Mouse (Mus musculus) heart, adult 2 months (tissue): ENCODE measurements around the gene Kalrn.

Experiments used
- CTCF ChIP-seq: fragments of 200-600 bp; IDR thresholded peaks from 2 replicates; pipeline ENCODE4 v1.8.1; 2022; ENCODE audit warnings: antibody characterized with exemption, mild to moderate bottlenecking, moderate library complexity
- EP300 ChIP-seq: fragments of 200-500 bp; IDR thresholded peaks from 2 replicates; pipeline ENCODE4 v1.6.1; 2011; ENCODE audit warnings: low read depth, low read length, control low read depth; ENCODE audit not compliant: insufficient read depth
- POLR2A ChIP-seq: fragments of 200-500 bp; IDR thresholded peaks from 2 replicates; pipeline ENCODE4 v1.6.1; 2011; ENCODE audit warnings: mild to moderate bottlenecking, low read depth, low read length, control low read depth; ENCODE audit not compliant: insufficient read depth

DNA sequence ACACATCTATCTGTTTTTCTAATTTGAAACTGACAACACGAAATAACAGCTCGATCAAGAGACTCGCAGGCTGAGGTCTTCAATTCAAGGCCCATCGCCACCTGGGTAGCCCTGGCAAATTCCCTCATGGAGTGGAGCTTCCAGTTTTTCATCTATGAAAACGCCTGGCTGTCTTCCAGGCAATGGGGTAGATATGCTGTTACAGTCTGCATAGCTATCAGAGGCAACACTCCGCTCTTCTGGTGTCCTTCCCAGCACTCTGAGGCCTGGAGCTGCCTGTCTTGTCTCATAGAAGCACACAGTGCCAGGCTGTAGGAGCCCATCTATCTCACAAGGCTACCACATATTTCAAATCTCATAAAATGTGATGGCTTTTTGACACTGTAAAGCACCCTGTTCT, 87.8 kb downstream of the Kalrn start:
- no peak for TF ChIP-seq EP300
- no peak for TF ChIP-seq CTCF
- TF ChIP-seq POLR2A = no peak
